Mouse (Mus musculus): ENCODE results near the gene Tmem108. TPM values are rescaled to one million over a fixed set of nuclear protein-coding genes. Genes with fewer than 3 reads are reported as not detected.

The Tmem108 gene
- total RNA-seq, 2 experiments from 2014 or later, result 2.9 TPM; not detected in 1

- ATAC-seq (replicated peaks; ENCODE audit: low FRiP score, poor library complexity, severe bottlenecking), result no peak
These were observed 161.7 kb downstream of the Tmem108 start for GRCm38 (mm10) chr9:103599908-103600307.

GRCm38 (mm10) chr9:103597861-103598260, 163.8 kb downstream of the Tmem108 start:
- no peak for ATAC-seq (replicated peaks; ENCODE audit: low FRiP score, poor library complexity, severe bottlenecking)

GRCm38 (mm10) chr9:103595190-103595837, 166.3 kb downstream of the Tmem108 start:
- no peak for ATAC-seq (replicated peaks; ENCODE audit: low FRiP score, poor library complexity, severe bottlenecking)

- ATAC-seq (replicated peaks; ENCODE audit: low FRiP score, poor library complexity, severe bottlenecking), result no peak
These were observed 167.0 kb downstream of the Tmem108 start for GRCm38 (mm10) chr9:103594423-103595189.

GRCm38 (mm10) chr9:103593079-103593478, 168.6 kb downstream of the Tmem108 start:
- no peak for ATAC-seq (replicated peaks; ENCODE audit: low FRiP score, poor library complexity, severe bottlenecking)

GRCm38 (mm10) chr9:103591962-103592361, 169.7 kb downstream of the Tmem108 start:
- no peak for ATAC-seq (replicated peaks; ENCODE audit: low FRiP score, poor library complexity, severe bottlenecking)

- no peak for ATAC-seq (replicated peaks; ENCODE audit: low FRiP score, poor library complexity, severe bottlenecking)
These were observed 170.8 kb downstream of the Tmem108 start for GRCm38 (mm10) chr9:103590801-103591200.

- no peak for ATAC-seq (replicated peaks; ENCODE audit: low FRiP score, poor library complexity, severe bottlenecking)
These were observed 176.8 kb downstream of the Tmem108 start for GRCm38 (mm10) chr9:103584865-103585264.

GRCm38 (mm10) chr9:103582249-103582961, 179.2 kb downstream of the Tmem108 start:
- no peak for ATAC-seq (replicated peaks; ENCODE audit: low FRiP score, poor library complexity, severe bottlenecking)

GRCm38 (mm10) chr9:103580621-103581020, 181.0 kb downstream of the Tmem108 start:
- no peak for ATAC-seq (replicated peaks; ENCODE audit: low FRiP score, poor library complexity, severe bottlenecking)

GRCm38 (mm10) chr9:103580186-103580585, 181.5 kb downstream of the Tmem108 start:
- ATAC-seq (replicated peaks; ENCODE audit: low FRiP score, poor library complexity, severe bottlenecking), result no peak

GRCm38 (mm10) chr9:103579411-103580026, 182.1 kb downstream of the Tmem108 start:
- ATAC-seq (replicated peaks; ENCODE audit: low FRiP score, poor library complexity, severe bottlenecking), result no peak

GRCm38 (mm10) chr9:103577731-103578130, 183.9 kb downstream of the Tmem108 start:
- ATAC-seq (replicated peaks; ENCODE audit: low FRiP score, poor library complexity, severe bottlenecking), result no peak

- no peak for ATAC-seq (replicated peaks; ENCODE audit: low FRiP score, poor library complexity, severe bottlenecking)
These were observed 184.5 kb downstream of the Tmem108 start for GRCm38 (mm10) chr9:103577181-103577580.

- ATAC-seq (replicated peaks; ENCODE audit: low FRiP score, poor library complexity, severe bottlenecking), result no peak
These were observed 185.7 kb downstream of the Tmem108 start for GRCm38 (mm10) chr9:103575901-103576300.

- ATAC-seq (replicated peaks; ENCODE audit: low FRiP score, poor library complexity, severe bottlenecking), result no peak
These were observed 187.5 kb downstream of the Tmem108 start for GRCm38 (mm10) chr9:103573994-103574750.

- ATAC-seq (replicated peaks; ENCODE audit: low FRiP score, poor library complexity, severe bottlenecking), result no peak
These were observed 191.4 kb downstream of the Tmem108 start for GRCm38 (mm10) chr9:103570158-103570741.

- ATAC-seq (replicated peaks; ENCODE audit: low FRiP score, poor library complexity, severe bottlenecking), result no peak
These were observed 192.7 kb downstream of the Tmem108 start for GRCm38 (mm10) chr9:103568983-103569382.

- no peak for ATAC-seq (replicated peaks; ENCODE audit: low FRiP score, poor library complexity, severe bottlenecking)
These were observed 196.5 kb downstream of the Tmem108 start for GRCm38 (mm10) chr9:103565186-103565585.
